ENCODE assay signal across 10 mouse cellular contexts in the genomic region with DNA sequence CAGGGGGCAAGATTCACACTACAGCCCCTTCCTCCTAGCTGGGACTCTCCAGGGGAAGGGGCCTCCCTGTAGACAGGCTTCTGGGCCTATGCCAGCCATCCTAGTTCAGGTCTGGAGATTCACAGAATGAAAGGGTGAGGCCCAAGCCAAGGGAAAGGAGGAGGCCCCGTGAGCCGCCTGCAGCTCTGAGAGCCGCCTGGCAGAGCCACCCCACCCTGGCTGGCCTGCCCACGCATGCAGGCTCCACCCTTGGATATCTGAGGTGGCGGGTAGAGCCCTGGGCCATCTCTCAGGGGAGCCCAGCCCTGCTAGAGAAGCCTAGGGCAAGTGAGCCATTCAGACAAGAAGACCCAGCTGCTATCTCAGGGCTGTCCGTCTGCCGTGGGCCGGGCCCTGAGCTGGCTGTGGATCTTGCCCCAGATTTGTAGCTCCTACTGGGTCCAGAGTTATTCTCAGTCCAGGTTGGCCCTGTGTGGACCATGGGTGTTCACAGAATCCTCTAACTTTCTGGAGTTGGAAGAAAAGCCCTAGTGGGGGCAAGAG. TPM values are rescaled to one million over a fixed set of nuclear protein-coding genes. Genes with fewer than 3 reads are reported as not detected.
DNase-seq lines count a peak whose midpoint lies in the region; ATAC-seq and TF ChIP-seq lines count a peak whose summit lies in the region.
"Had no signal": no experiment of that assay in that cellular context is flagged by ENCODE, and none has a peak within 500 bp of the region (broad histone marks: within the 10 kb centered on the region; RNA-seq: fewer than 3 reads in every experiment).

No protein-coding gene starts in this region.

- no peak for TF ChIP-seq EP300 in stomach, postnatal 0 days (optimal IDR thresholded peaks at IDR 0.05)

- WGBS in heart, embryonic 10.5 days = 56% methylated on average over 8 of the region's 8 CpGs
- WGBS in limb, embryonic 15.5 days = 61% methylated on average over 8 of the region's 8 CpGs
- WGBS in stomach, postnatal 0 days = 36% methylated on average over 8 of the region's 8 CpGs

- H3K27me3 ChIP-seq in heart, embryonic 10.5 days (ENCODE audit: insufficient read depth, poor library complexity, severe bottlenecking) = peaks cover 24% of the 10 kb centered on the region; the same call in 1 of the 2 replicates
- no peaks in the 10 kb centered on the region for H3K27me3 ChIP-seq in limb, embryonic 15.5 days
- no peaks in the 10 kb centered on the region for H3K27me3 ChIP-seq in stomach, postnatal 0 days (ENCODE audit: control insufficient read depth, insufficient read depth, low read length)

- H3K9ac ChIP-seq in limb, embryonic 15.5 days = no peak overlapping the region
- no peak overlapping the region for H3K9ac ChIP-seq in stomach, postnatal 0 days (ENCODE audit: low read length)

- no peaks in the 10 kb centered on the region for H3K9me3 ChIP-seq in heart, embryonic 10.5 days
- no peaks in the 10 kb centered on the region for H3K9me3 ChIP-seq in limb, embryonic 15.5 days
- H3K9me3 ChIP-seq in stomach, postnatal 0 days (ENCODE audit: control insufficient read depth, low read length) = no peaks in the 10 kb centered on the region

- no peak for ATAC-seq in limb, embryonic 15.5 days (ENCODE audit: insufficient number of reproducible peaks, low FRiP score, low TSS enrichment, low read depth)
- ATAC-seq in stomach, postnatal 0 days (ENCODE audit: low FRiP score, low TSS enrichment) = peak; percentile 36

- no peak for DNase-seq in heart, embryonic 10.5 days (ENCODE audit: low spot score)
- DNase-seq in heart, postnatal 4 days = no peak
- DNase-seq in urinary bladder, postnatal 14 days (ENCODE audit: low spot score) = peak; percentile 55
- no peak for DNase-seq in urinary bladder, adult 2 months (ENCODE audit: low spot score)
- peak; percentile 65 for DNase-seq in stomach, postnatal 0 days (ENCODE audit: low spot score)
- no peak for DNase-seq in ovary, adult 18-20 months (ENCODE audit: low spot score)
- DNase-seq in lung, postnatal 4 days = no peak
- DNase-seq: embryo, embryonic 11 days; thymus, postnatal 14 days had no signal

- no peak overlapping the region for H3K4me3 ChIP-seq in heart, embryonic 10.5 days
- H3K4me3 ChIP-seq in limb, embryonic 15.5 days = no peak overlapping the region
- no peak overlapping the region for H3K4me3 ChIP-seq in stomach, postnatal 0 days (ENCODE audit: low read depth, low read length)

- H3K27ac ChIP-seq in heart, embryonic 10.5 days = peak overlapping the region; percentile 47; the same call in 1 of the 2 replicates
- H3K27ac ChIP-seq in limb, embryonic 15.5 days = 0 out of 2 replicates have a peak overlapping the region, but pooled peaks have one; percentile 19
- H3K27ac ChIP-seq in stomach, postnatal 0 days (replicated peaks) = peak overlapping the region; percentile 49; the same call in 1 of the 2 replicates

- no peak overlapping the region for H3K4me2 ChIP-seq in limb, embryonic 15.5 days
- no peak overlapping the region for H3K4me2 ChIP-seq in stomach, postnatal 0 days (replicated peaks; ENCODE audit: low read depth)

- no peak for TF ChIP-seq CTCF in stomach, postnatal 0 days (IDR thresholded peaks at IDR 0.05; ENCODE audit: low read depth)

- H3K36me3 ChIP-seq in heart, embryonic 10.5 days = 0 out of 2 replicates have a peak, but pooled peaks cover 2% of the 10 kb centered on the region
- peaks cover 12% of the 10 kb centered on the region; the same call in 1 of the 2 replicates for H3K36me3 ChIP-seq in limb, embryonic 15.5 days
- H3K36me3 ChIP-seq in stomach, postnatal 0 days (ENCODE audit: control insufficient read depth, insufficient read depth, low read length) = no peaks in the 10 kb centered on the region

- peaks cover 47% of the 10 kb centered on the region for H3K4me1 ChIP-seq in heart, embryonic 10.5 days
- peaks cover 42% of the 10 kb centered on the region for H3K4me1 ChIP-seq in limb, embryonic 15.5 days
- no peaks in the 10 kb centered on the region for H3K4me1 ChIP-seq in stomach, postnatal 0 days (replicated peaks; ENCODE audit: control insufficient read depth, insufficient read depth)

RNA-seq across cellular contexts. Expression of a gene that starts 20.5 kb away (rescaled TPM):
- 10.1 and 10.2 TPM in 2 replicates for polyA plus RNA-seq in heart, embryonic 10.5 days (2016; fragmentation: Nextera tagmentation; extraction: Ambion mirVana)
- 10 to 100 TPM; 35.0 to 35.3 TPM for total RNA-seq in heart, postnatal 4 days (2021)
- polyA plus RNA-seq in urinary bladder, adult 2 months (2012; rRNA removed) = 13.2 and 14.6 TPM in 2 replicates
- polyA plus RNA-seq in limb, embryonic 15.5 days (2015; fragmentation: Nextera tagmentation; extraction: Ambion mirVana) = 17.1 and 18.5 TPM in 2 replicates
- 6.4 and 7.5 TPM in 2 replicates for polyA plus RNA-seq in stomach, postnatal 0 days (2015; fragmentation: Nextera tagmentation; extraction: Ambion mirVana)

RNA-seq across cellular contexts. Expression of a gene that starts 22.9 kb away (rescaled TPM):
- polyA plus RNA-seq in heart, embryonic 10.5 days (2016; fragmentation: Nextera tagmentation; extraction: Ambion mirVana) = 0.90 and 1.3 TPM in 2 replicates
- 1 to 10 TPM in 1 of 2 experiments, under 1 TPM in 1; 0.88 to 2.2 TPM for total RNA-seq in heart, postnatal 4 days (2021)
- 3.7 TPM in 2 replicates for polyA plus RNA-seq in urinary bladder, adult 2 months (2012; rRNA removed)
- polyA plus RNA-seq in limb, embryonic 15.5 days (2015; fragmentation: Nextera tagmentation; extraction: Ambion mirVana) = 1.1 and 1.2 TPM in 2 replicates
- polyA plus RNA-seq in stomach, postnatal 0 days (2015; fragmentation: Nextera tagmentation; extraction: Ambion mirVana) = 0.49 and 0.96 TPM in 2 replicates

RNA-seq across cellular contexts. Expression of a gene that starts 53.7 kb away (rescaled TPM):
- 26.5 and 36.9 TPM in 2 replicates for polyA plus RNA-seq in heart, embryonic 10.5 days (2016; fragmentation: Nextera tagmentation; extraction: Ambion mirVana)
- 10 to 100 TPM; 11.1 to 13.2 TPM for total RNA-seq in heart, postnatal 4 days (2021)
- polyA plus RNA-seq in urinary bladder, adult 2 months (2012; rRNA removed) = 11.3 and 13.0 TPM in 2 replicates
- polyA plus RNA-seq in limb, embryonic 15.5 days (2015; fragmentation: Nextera tagmentation; extraction: Ambion mirVana) = 27.0 and 30.3 TPM in 2 replicates
- polyA plus RNA-seq in stomach, postnatal 0 days (2015; fragmentation: Nextera tagmentation; extraction: Ambion mirVana) = 11.2 and 12.0 TPM in 2 replicates

RNA-seq across cellular contexts. Expression of a gene that starts 54.5 kb away (rescaled TPM):
- polyA plus RNA-seq in heart, embryonic 10.5 days (2016; fragmentation: Nextera tagmentation; extraction: Ambion mirVana) = 0.11 and 0.19 TPM in 2 replicates
- total RNA-seq in heart, postnatal 4 days (2021) = under 1 TPM; 0.10 to 0.11 TPM
- polyA plus RNA-seq in urinary bladder, adult 2 months (2012; rRNA removed) = 0.04 and 0.10 TPM in 2 replicates
- polyA plus RNA-seq in limb, embryonic 15.5 days (2015; fragmentation: Nextera tagmentation; extraction: Ambion mirVana) = 0.81 and 1.7 TPM in 2 replicates
- 0.12 and 0.16 TPM in 2 replicates for polyA plus RNA-seq in stomach, postnatal 0 days (2015; fragmentation: Nextera tagmentation; extraction: Ambion mirVana)

RNA-seq across cellular contexts. Expression of a gene that starts 59.3 kb away (rescaled TPM):
- 1.4 and 4.0 TPM in 2 replicates for polyA plus RNA-seq in heart, embryonic 10.5 days (2016; fragmentation: Nextera tagmentation; extraction: Ambion mirVana)
- total RNA-seq in heart, postnatal 4 days (2021) = 1 to 10 TPM; 1.5 to 1.8 TPM
- 6.0 and 7.8 TPM in 2 replicates for polyA plus RNA-seq in urinary bladder, adult 2 months (2012; rRNA removed)
- polyA plus RNA-seq in limb, embryonic 15.5 days (2015; fragmentation: Nextera tagmentation; extraction: Ambion mirVana) = 1.9 and 2.2 TPM in 2 replicates
- 13.8 and 14.4 TPM in 2 replicates for polyA plus RNA-seq in stomach, postnatal 0 days (2015; fragmentation: Nextera tagmentation; extraction: Ambion mirVana)

Comparison
In these comparisons a context has a peak if more than half of its experiments do, and no peak if none do; other contexts are left out.
1. DNase-seq: peak in urinary bladder, postnatal 14 days (single experiment) and stomach, postnatal 0 days (single experiment); none in heart, embryonic 10.5 days (single experiment), heart, postnatal 4 days (single experiment), urinary bladder, adult 2 months (single experiment), ovary, adult 18-20 months (single experiment) and lung, postnatal 4 days (0 of 2).
2. Peak in every context shown above with its lines, with median percentiles within 50 percentile points of each other: H3K27ac ChIP-seq.